Mouse (Mus musculus) intestine, embryonic 14.5 days (tissue): ENCODE data around the gene Opn4. TPM values are rescaled to one million over a fixed set of nuclear protein-coding genes. Genes with fewer than 3 reads are reported as not detected.

ENCODE experiments used
- ATAC-seq: fragments of 200-750 bp; cut with Nextera tagmentation; replicated peaks from 2 replicates; pipeline ENCODE4 v1.8.0; 2017; ENCODE audit warnings: low read depth, moderate number of reproducible peaks, moderate TSS enrichment, moderate library complexity; ENCODE audit not compliant: low FRiP score, low TSS enrichment
- DNase-seq: peaks from one replicate; pipeline ENCODE4 v3.0.0-alpha.2; 2018; ENCODE audit warnings: low spot score
- H3K27ac ChIP-seq: fragments of 300-500 bp; sonication (generic); 2 replicates; pipeline ENCODE4 v1.5.1; 2014; ENCODE audit warnings: low read depth, mild to moderate bottlenecking, control low read depth
- H3K27me3 ChIP-seq: fragments of 300-500 bp; sonication (generic); replicated peaks from 2 replicates; pipeline ENCODE4 v1.6.1; 2014; ENCODE audit warnings: low read length, control low read depth; ENCODE audit not compliant: control insufficient read depth, insufficient read depth
- H3K36me3 ChIP-seq: fragments of 300-500 bp; sonication (generic); 2 replicates; pipeline ENCODE4 v1.6.1; 2014; ENCODE audit warnings: low read length, control low read depth; ENCODE audit not compliant: control insufficient read depth, insufficient read depth
- H3K4me1 ChIP-seq: fragments of 300-500 bp; sonication (generic); replicated peaks from 2 replicates; pipeline ENCODE4 v1.6.1; 2014; ENCODE audit warnings: low read length, control low read depth, mixed read lengths; ENCODE audit not compliant: control insufficient read depth, insufficient read depth
- H3K4me2 ChIP-seq: fragments of 300-500 bp; sonication (generic); 2 replicates; pipeline ENCODE4 v1.6.1; 2014; ENCODE audit warnings: low read length
- H3K4me3 ChIP-seq: fragments of 300-500 bp; sonication (generic); 2 replicates; pipeline ENCODE4 v1.5.1; 2014; ENCODE audit warnings: low read depth, low read length, control low read depth, mixed read lengths
- H3K9ac ChIP-seq: fragments of 300-500 bp; sonication (generic); 2 replicates; pipeline ENCODE4 v1.6.1; 2014; ENCODE audit warnings: mild to moderate bottlenecking, low read length
- H3K9me3 ChIP-seq: fragments of 300-500 bp; sonication (generic); 2 replicates; pipeline ENCODE4 v1.6.1; 2016; ENCODE audit warnings: low read length, control low read depth; ENCODE audit not compliant: control insufficient read depth
- WGBS: fragments of 180-500 bp; shearing (Covaris S2); extraction: QIAGEN DNeasy Blood & Tissue Kit; methylation state at CpG from one replicate; pipeline ENCODE4 v1.1.7; 2014; 5-methylcytosine and 5-hydroxymethylcytosine counted together
- polyA plus RNA-seq: library from polyadenylated mRNA; unstranded; fragments of >200 nt; fragmentation: Nextera tagmentation; extraction: Ambion mirVana; gene quantifications from 2 replicates; pipeline ENCODE4 v1.2.1, GENCODE M21; 2014

The Opn4 gene
- polyA plus RNA-seq, 1 experiment from 2014 or later: not detected

GRCm38 (mm10) chr14:34623074-34623473, 23.1 kb upstream of the Opn4 start:
- Histone ChIP-seq H3K27ac (no peak overlapping the region), H3K36me3 (no peaks in the 10 kb centered on the region), H3K27me3 (no peaks in the 10 kb centered on the region), H3K9ac (no peak overlapping the region), H3K4me3 (no peak overlapping the region), H3K4me2 (no peak overlapping the region), H3K4me1 (no peaks in the 10 kb centered on the region), H3K9me3 (no peaks in the 10 kb centered on the region)
- DNase-seq: no peak
- ATAC-seq: no peak
- WGBS: 83% methylated on average over 5 of the region's 5 CpGs

DNA sequence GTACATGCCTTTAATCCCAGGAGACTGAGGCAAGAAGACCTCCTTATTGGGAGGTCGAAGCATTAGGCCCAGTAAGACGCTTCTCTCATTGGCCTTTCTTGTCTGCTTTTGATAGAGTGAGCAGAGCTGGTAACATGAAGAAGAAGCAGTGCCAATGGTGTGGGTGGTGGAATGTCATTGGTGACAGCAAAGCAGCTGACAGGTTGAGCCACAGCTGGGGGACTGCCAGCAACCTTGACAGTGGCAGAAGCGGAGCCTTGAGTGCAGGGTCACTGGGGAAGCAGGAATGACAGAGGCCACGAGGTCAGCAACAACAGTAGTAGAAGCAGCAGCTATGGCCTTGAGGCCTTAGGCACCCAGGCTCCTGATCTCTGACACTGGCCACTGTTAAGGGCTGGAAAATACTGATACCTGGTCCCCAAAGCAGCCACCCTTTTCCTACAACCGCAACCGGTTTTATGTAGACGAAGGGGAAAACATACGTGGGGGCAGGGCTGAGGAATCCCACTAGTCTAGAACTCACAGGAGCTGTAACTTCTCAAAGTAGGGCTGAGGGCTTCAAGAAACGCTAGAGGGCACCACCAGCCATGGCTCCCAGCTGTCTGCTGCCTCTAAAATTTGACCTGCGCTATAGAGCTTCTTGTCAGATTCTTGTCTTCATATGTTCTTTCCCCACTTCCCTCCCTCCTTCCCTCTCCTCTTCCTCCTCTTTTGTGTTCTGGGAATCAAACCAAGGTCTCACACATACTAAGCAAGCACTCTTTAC, 20.9 kb upstream of the Opn4 start:
- Histone ChIP-seq H3K27me3 (no peaks in the 10 kb centered on the region), H3K4me2 (no peak overlapping the region), H3K4me1 (no peaks in the 10 kb centered on the region), H3K4me3 (no peak overlapping the region), H3K36me3 (no peaks in the 10 kb centered on the region), H3K9ac (no peak overlapping the region), H3K27ac (no peak overlapping the region), H3K9me3 (no peaks in the 10 kb centered on the region)
- WGBS: 43% methylated on average over 10 of the region's 10 CpGs
- no peak for DNase-seq
- no peak for ATAC-seq

DNA sequence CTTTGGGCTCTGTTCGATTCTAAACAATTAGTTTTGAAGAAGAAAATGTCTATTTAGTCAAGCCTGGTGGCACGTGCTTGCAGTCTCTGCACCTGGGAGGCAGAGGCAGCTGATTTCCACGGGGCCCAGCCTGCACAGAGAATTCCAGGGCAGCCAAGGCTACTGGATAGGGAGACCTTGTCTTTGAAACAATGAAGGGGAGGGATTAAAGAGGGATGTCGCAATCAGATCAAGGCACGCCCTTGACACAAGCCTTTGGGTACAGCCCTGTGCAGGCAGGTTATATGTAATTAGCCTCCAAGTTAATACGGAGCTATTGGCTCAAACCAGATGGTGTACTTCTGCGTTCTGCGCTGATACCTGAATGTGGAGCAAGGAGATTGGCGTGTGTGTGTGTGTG, 18.9 kb upstream of the Opn4 start:
- Histone ChIP-seq H3K4me1 (no peaks in the 10 kb centered on the region; the same call in 1 of the 2 replicates), H3K36me3 (no peaks in the 10 kb centered on the region), H3K4me2 (no peak overlapping the region), H3K27me3 (0 out of 2 replicates have a peak, but pooled peaks cover 8% of the 10 kb centered on the region), H3K4me3 (no peak overlapping the region), H3K27ac (0 out of 2 replicates have a peak overlapping the region, but pooled peaks have one; percentile 2), H3K9ac (no peak overlapping the region), H3K9me3 (no peaks in the 10 kb centered on the region)
- WGBS: 33% methylated on average over 9 of the region's 9 CpGs
- ATAC-seq: peak; percentile 61
- no peak for DNase-seq

DNA sequence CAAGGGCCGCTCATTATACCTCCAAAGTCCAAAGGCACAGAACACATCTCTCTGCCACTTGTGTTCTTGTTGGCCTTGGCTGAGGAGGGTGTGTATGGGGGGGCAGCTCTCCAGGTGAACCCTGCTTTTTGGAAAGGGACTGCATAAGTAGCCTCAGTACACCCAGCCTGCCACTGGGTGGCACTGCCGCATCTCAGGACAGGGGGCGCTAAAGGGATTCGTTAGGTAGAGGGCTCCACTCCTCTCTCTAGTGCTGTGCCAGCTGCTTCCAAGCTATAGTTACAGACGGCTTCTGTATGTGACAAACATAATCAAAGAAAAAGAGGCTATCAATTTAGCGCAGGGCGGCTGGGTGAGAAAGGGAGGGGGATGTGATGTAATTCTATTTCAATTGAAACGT, 16.9 kb upstream of the Opn4 start:
- H3K9ac ChIP-seq: no peak overlapping the region
- H3K4me1 ChIP-seq: no peaks in the 10 kb centered on the region; the same call in 1 of the 2 replicates
- ATAC-seq (peak; percentile 31; the same call in 1 of the 2 replicates), DNase-seq (peak; percentile 93)
- no peak overlapping the region for H3K4me2 ChIP-seq
- H3K27me3 ChIP-seq: 0 out of 2 replicates have a peak, but pooled peaks cover 8% of the 10 kb centered on the region
- no peaks in the 10 kb centered on the region for H3K9me3 ChIP-seq
- no peaks in the 10 kb centered on the region for H3K36me3 ChIP-seq
- H3K4me3 ChIP-seq: no peak overlapping the region
- WGBS: 2% methylated on average over 8 of the region's 8 CpGs
- no peak overlapping the region for H3K27ac ChIP-seq

DNA sequence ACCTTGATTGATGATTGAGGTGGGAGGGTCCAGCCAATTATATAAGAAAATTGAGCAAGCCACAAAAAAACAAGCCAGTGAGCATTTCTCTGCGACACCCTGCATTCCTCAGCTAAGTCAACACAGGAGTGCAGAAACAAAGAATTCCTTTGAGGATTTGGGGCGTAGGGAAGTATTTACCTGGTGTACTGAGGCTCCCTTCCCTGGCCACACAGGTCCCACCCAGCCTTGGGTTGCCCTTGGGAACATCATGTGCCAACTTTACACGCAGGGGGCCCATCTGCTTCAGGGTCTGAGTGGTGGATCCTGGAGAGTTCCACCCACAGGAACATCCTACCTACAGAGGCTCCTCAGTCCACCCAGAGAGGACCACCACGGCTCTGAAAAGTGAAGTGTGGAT, 15.7 kb upstream of the Opn4 start:
- DNase-seq: no peak
- no peak overlapping the region for H3K27ac ChIP-seq
- no peak overlapping the region for H3K4me3 ChIP-seq
- no peaks in the 10 kb centered on the region for H3K36me3 ChIP-seq
- H3K27me3 ChIP-seq: 0 out of 2 replicates have a peak, but pooled peaks cover 8% of the 10 kb centered on the region
- no peaks in the 10 kb centered on the region for H3K9me3 ChIP-seq
- H3K4me2 ChIP-seq: no peak overlapping the region
- H3K9ac ChIP-seq: no peak overlapping the region
- WGBS: 37% methylated on average over 4 of the region's 4 CpGs
- no peaks in the 10 kb centered on the region; the same call in 1 of the 2 replicates for H3K4me1 ChIP-seq
- 0 out of 2 replicates have a peak, but pooled peaks have one; percentile 9 for ATAC-seq

DNA sequence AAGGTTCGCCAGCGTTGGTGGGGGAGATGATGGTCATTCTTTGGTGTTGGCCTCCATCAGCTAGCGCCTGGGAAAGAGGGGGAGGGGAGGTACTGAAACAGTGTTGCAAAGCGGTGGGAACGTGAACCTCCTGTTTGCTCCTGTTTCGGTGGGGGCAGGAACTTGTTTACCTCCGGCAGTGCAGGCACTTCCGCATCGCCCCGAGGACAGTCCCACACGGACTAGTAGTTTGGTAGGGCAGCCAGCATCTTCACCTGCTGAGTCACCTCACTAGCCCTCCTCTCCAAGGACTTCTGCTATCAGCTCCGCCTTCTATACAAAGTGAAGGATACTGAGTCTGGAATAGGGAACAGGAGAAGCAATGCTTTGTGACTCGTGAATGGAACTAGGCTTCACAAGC, 15.1 kb upstream of the Opn4 start:
- Histone ChIP-seq H3K4me3 (peak overlapping the region; percentile 10; the same call in 1 of the 2 replicates), H3K27me3 (0 out of 2 replicates have a peak, but pooled peaks cover 8% of the 10 kb centered on the region), H3K27ac (no peak overlapping the region), H3K36me3 (no peaks in the 10 kb centered on the region), H3K9ac (no peak overlapping the region), H3K9me3 (no peaks in the 10 kb centered on the region), H3K4me1 (no peaks in the 10 kb centered on the region; the same call in 1 of the 2 replicates), H3K4me2 (peak overlapping the region; percentile 42)
- DNase-seq (no peak), ATAC-seq (no peak)
- WGBS: 4% methylated on average over 13 of the region's 13 CpGs

- 17% methylated on average over 15 of the region's 15 CpGs for WGBS
- Histone ChIP-seq H3K4me3 (peak overlapping the region; percentile 10; the same call in 1 of the 2 replicates), H3K4me1 (no peaks in the 10 kb centered on the region; the same call in 1 of the 2 replicates), H3K9ac (no peak overlapping the region), H3K27ac (no peak overlapping the region), H3K36me3 (no peaks in the 10 kb centered on the region), H3K27me3 (0 out of 2 replicates have a peak, but pooled peaks cover 11% of the 10 kb centered on the region), H3K4me2 (peak overlapping the region; percentile 42), H3K9me3 (no peaks in the 10 kb centered on the region)
- no peak for DNase-seq
- no peak for ATAC-seq
Measured at GRCm38 (mm10) chr14:34614551-34614950, 14.6 kb upstream of the Opn4 start.

GRCm38 (mm10) chr14:34613523-34613922, 13.6 kb upstream of the Opn4 start:
- 0 out of 2 replicates have a peak, but pooled peaks cover 12% of the 10 kb centered on the region for H3K27me3 ChIP-seq
- H3K9ac ChIP-seq: no peak overlapping the region
- H3K4me1 ChIP-seq: no peaks in the 10 kb centered on the region; the same call in 1 of the 2 replicates
- no peak overlapping the region for H3K27ac ChIP-seq
- H3K4me3 ChIP-seq: no peak overlapping the region
- no peak overlapping the region for H3K4me2 ChIP-seq
- ATAC-seq: no peak
- no peaks in the 10 kb centered on the region for H3K36me3 ChIP-seq
- WGBS: 32% methylated on average over 6 of the region's 6 CpGs
- H3K9me3 ChIP-seq: no peaks in the 10 kb centered on the region
- DNase-seq: no peak
